Mouse (Mus musculus): ENCODE measurements at regions not wholly inside any gene's neighbourhood (a gene's known extent, or its start where the extent isn't known, plus 50 kb on each side); places are given as distances from the start of the nearest gene placed in this dataset.

- peak; percentile 78 for ATAC-seq (ENCODE audit: low TSS enrichment)
These were observed 227.2 kb upstream of the Zfp637 start for GRCm38 (mm10) chr6:117613656-117614350.

- no peak for ATAC-seq (ENCODE audit: low TSS enrichment)
These were observed 226.6 kb upstream of the Zfp637 start for GRCm38 (mm10) chr6:117614386-117614785.

GRCm38 (mm10) chr6:117617168-117617567 is 223.8 kb upstream of the Zfp637 start:
- ATAC-seq (ENCODE audit: low TSS enrichment), result no peak

GRCm38 (mm10) chr6:117617951-117618350 is 223.0 kb upstream of the Zfp637 start:
- no peak for ATAC-seq (ENCODE audit: low TSS enrichment)

- ATAC-seq (ENCODE audit: low TSS enrichment), result no peak
These were observed 221.4 kb upstream of the Zfp637 start for GRCm38 (mm10) chr6:117619606-117620005.

GRCm38 (mm10) chr6:117622446-117622845 is 218.5 kb upstream of the Zfp637 start:
- ATAC-seq (ENCODE audit: low TSS enrichment), result no peak

- ATAC-seq (ENCODE audit: low TSS enrichment), result no peak
These were observed 218.0 kb upstream of the Zfp637 start for GRCm38 (mm10) chr6:117622946-117623345.

- ATAC-seq (ENCODE audit: low TSS enrichment), result no peak
These were observed 215.3 kb upstream of the Zfp637 start for GRCm38 (mm10) chr6:117625716-117626115.

GRCm38 (mm10) chr6:117627461-117627860 is 213.5 kb upstream of the Zfp637 start:
- ATAC-seq (ENCODE audit: low TSS enrichment), result no peak

GRCm38 (mm10) chr6:117646628-117647027 is 194.4 kb upstream of the Zfp637 start:
- peak; percentile 76 for ATAC-seq (ENCODE audit: low TSS enrichment)

- no peak for ATAC-seq (ENCODE audit: low TSS enrichment)
These were observed 190.4 kb upstream of the Zfp637 start for GRCm38 (mm10) chr6:117650541-117650940.

- ATAC-seq (ENCODE audit: low TSS enrichment), result no peak
These were observed 189.4 kb upstream of the Zfp637 start for GRCm38 (mm10) chr6:117651551-117651950.

GRCm38 (mm10) chr6:117652012-117652411 is 189.0 kb upstream of the Zfp637 start:
- no peak for ATAC-seq (ENCODE audit: low TSS enrichment)

GRCm38 (mm10) chr6:117652917-117653316 is 188.1 kb upstream of the Zfp637 start:
- no peak for ATAC-seq (ENCODE audit: low TSS enrichment)

- no peak for ATAC-seq (ENCODE audit: low TSS enrichment)
These were observed 187.0 kb upstream of the Zfp637 start for GRCm38 (mm10) chr6:117653886-117654425.

GRCm38 (mm10) chr6:117655986-117656385 is 185.0 kb upstream of the Zfp637 start:
- ATAC-seq (ENCODE audit: low TSS enrichment), result no peak

- peak; percentile 62; the same call in 1 of the 2 replicates for ATAC-seq (ENCODE audit: low TSS enrichment)
These were observed 180.4 kb upstream of the Zfp637 start for GRCm38 (mm10) chr6:117660576-117660975.

- ATAC-seq (ENCODE audit: low TSS enrichment), result no peak
These were observed 178.3 kb upstream of the Zfp637 start for GRCm38 (mm10) chr6:117662635-117663034.

- no peak for ATAC-seq (ENCODE audit: low TSS enrichment)
These were observed 170.6 kb upstream of the Zfp637 start for GRCm38 (mm10) chr6:117670337-117670736.

GRCm38 (mm10) chr6:117670792-117671525 is 170.0 kb upstream of the Zfp637 start:
- no peak for ATAC-seq (ENCODE audit: low TSS enrichment)

- ATAC-seq (ENCODE audit: low TSS enrichment), result no peak
These were observed 165.8 kb upstream of the Zfp637 start for GRCm38 (mm10) chr6:117675059-117675800.

All from frontal cortex, adult (tissue).